Mouse (Mus musculus) spleen, adult 2 months (tissue): ENCODE results near the gene Zfp637.

ENCODE experiments used
- CTCF ChIP-seq: fragments of 200-500 bp; IDR thresholded peaks from 2 replicates; pipeline ENCODE4 v1.5.1; 2011; ENCODE audit warnings: mild to moderate bottlenecking, inconsistent platforms; ENCODE audit not compliant: insufficient read depth, insufficient read length, insufficient replicate concordance; ENCODE audit errors: extremely low read depth
- POLR2A ChIP-seq: fragments of 200-500 bp; IDR thresholded peaks from 2 replicates; pipeline ENCODE4 v1.6.1; 2011; ENCODE audit warnings: low read depth, low read length, inconsistent platforms

GRCm38 (mm10) chr6:117809816-117810215 lies 31.2 kb upstream of the Zfp637 start:
- TF ChIP-seq POLR2A (no peak), CTCF (no peak)
